Mouse (Mus musculus): ENCODE results near the gene Cplx1.
"Not testable (repeated sequence)": the region's sequence is repeated elsewhere in the genome, so short reads cannot be mapped to it uniquely, and the experiment has no call there.

Gene Cplx1

GRCm38 (mm10) chr5:108521016-108521415 is 28.8 kb downstream of the Cplx1 start:
- TF ChIP-seq POU5F1 (IDR thresholded peaks at IDR 0.05; ENCODE audit: borderline replicate concordance, low read length) (no peak), CTCF (conservative IDR thresholded peaks at IDR 0.05; ENCODE audit: low read length) (no peak), NANOG (IDR thresholded peaks at IDR 0.05; ENCODE audit: borderline replicate concordance, low read length) (no peak)
- Histone ChIP-seq H3K27me3 (ENCODE audit: insufficient read depth, low read length) (no peaks in the 10 kb centered on the region), H3K4me1 (replicated peaks; ENCODE audit: low read depth, low read length) (peaks cover 50% of the 10 kb centered on the region), H3K4me3 (replicated peaks; ENCODE audit: low read length) (no peak overlapping the region), H3K36me3 (ENCODE audit: insufficient read depth, low read length) (no peaks in the 10 kb centered on the region), H3K9me3 (ENCODE audit: low read length) (peaks cover 6% of the 10 kb centered on the region; the same call in 1 of the 2 replicates)

GRCm38 (mm10) chr5:108520153-108520552 is 29.7 kb downstream of the Cplx1 start:
- no peaks in the 10 kb centered on the region for H3K36me3 ChIP-seq (ENCODE audit: insufficient read depth, low read length)
- H3K4me3 ChIP-seq (replicated peaks; ENCODE audit: low read length), result peak overlapping the region; percentile 43
- TF ChIP-seq NANOG (IDR thresholded peaks at IDR 0.05; ENCODE audit: borderline replicate concordance, low read length), result no peak
- TF ChIP-seq POU5F1 (IDR thresholded peaks at IDR 0.05; ENCODE audit: borderline replicate concordance, low read length), result no peak
- no peak for TF ChIP-seq CTCF (conservative IDR thresholded peaks at IDR 0.05; ENCODE audit: low read length)

DNA sequence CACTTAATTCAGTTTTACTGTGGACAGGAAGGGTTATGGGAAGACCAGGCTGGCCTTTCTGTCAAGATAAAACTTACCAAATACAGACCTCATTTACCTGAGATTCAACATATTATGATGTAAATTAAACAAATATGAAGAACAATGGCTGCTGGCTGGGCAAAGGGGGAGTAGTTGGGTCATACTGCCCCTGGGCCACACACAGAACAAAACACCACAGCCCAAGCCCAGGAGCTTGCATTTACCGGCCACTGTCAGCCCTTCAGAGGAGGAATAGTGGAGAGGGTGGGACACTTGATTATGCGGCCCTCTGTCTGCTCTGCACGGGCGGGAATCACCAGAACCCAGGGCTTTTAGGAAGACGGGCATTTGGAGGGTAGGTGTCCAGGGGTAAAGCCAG is 30.9 kb downstream of the Cplx1 start:
- peak overlapping the region; percentile 43 for H3K4me3 ChIP-seq (replicated peaks; ENCODE audit: low read length)

More at GRCm38 (mm10) chr5:108520153-108520552, 29.7 kb downstream of the Cplx1 start:
- Histone ChIP-seq H3K27me3 (ENCODE audit: insufficient read depth, low read length) (no peaks in the 10 kb centered on the region), H3K4me1 (replicated peaks; ENCODE audit: low read depth, low read length) (peaks cover 58% of the 10 kb centered on the region), H3K9me3 (ENCODE audit: low read length) (peaks cover 6% of the 10 kb centered on the region; the same call in 1 of the 2 replicates)

GRCm38 (mm10) chr5:108518106-108518885 is 31.5 kb downstream of the Cplx1 start:
- H3K36me3 ChIP-seq (ENCODE audit: insufficient read depth, low read length), result no peaks in the 10 kb centered on the region
- H3K9me3 ChIP-seq (ENCODE audit: low read length), result peaks cover 6% of the 10 kb centered on the region; the same call in 1 of the 2 replicates
- peak overlapping the region; percentile 5; the same call in 1 of the 2 replicates for H3K4me3 ChIP-seq (replicated peaks; ENCODE audit: low read length)
- peaks cover 71% of the 10 kb centered on the region for H3K4me1 ChIP-seq (replicated peaks; ENCODE audit: low read depth, low read length)
- TF ChIP-seq POU5F1 (IDR thresholded peaks at IDR 0.05; ENCODE audit: borderline replicate concordance, low read length) (no peak), NANOG (IDR thresholded peaks at IDR 0.05; ENCODE audit: borderline replicate concordance, low read length) (no peak), CTCF (conservative IDR thresholded peaks at IDR 0.05; ENCODE audit: low read length) (no peak)
- H3K27me3 ChIP-seq (ENCODE audit: insufficient read depth, low read length), result no peaks in the 10 kb centered on the region

More for the DNA sequence above, 30.9 kb downstream of the Cplx1 start:
- H3K36me3 ChIP-seq (ENCODE audit: insufficient read depth, low read length), result no peaks in the 10 kb centered on the region
- H3K9me3 ChIP-seq (ENCODE audit: low read length), result peaks cover 6% of the 10 kb centered on the region; the same call in 1 of the 2 replicates
- H3K4me1 ChIP-seq (replicated peaks; ENCODE audit: low read depth, low read length), result peaks cover 67% of the 10 kb centered on the region
- no peaks in the 10 kb centered on the region for H3K27me3 ChIP-seq (ENCODE audit: insufficient read depth, low read length)
- TF ChIP-seq CTCF (conservative IDR thresholded peaks at IDR 0.05; ENCODE audit: low read length), result no peak
- no peak for TF ChIP-seq NANOG (IDR thresholded peaks at IDR 0.05; ENCODE audit: borderline replicate concordance, low read length)
- no peak for TF ChIP-seq POU5F1 (IDR thresholded peaks at IDR 0.05; ENCODE audit: borderline replicate concordance, low read length)

GRCm38 (mm10) chr5:108516655-108517054 is 33.2 kb downstream of the Cplx1 start:
- Histone ChIP-seq H3K27me3 (ENCODE audit: insufficient read depth, low read length) (no peaks in the 10 kb centered on the region), H3K4me1 (replicated peaks; ENCODE audit: low read depth, low read length) (peaks cover 71% of the 10 kb centered on the region), H3K9me3 (ENCODE audit: low read length) (no peaks in the 10 kb centered on the region), H3K36me3 (ENCODE audit: insufficient read depth, low read length) (no peaks in the 10 kb centered on the region), H3K4me3 (replicated peaks; ENCODE audit: low read length) (no peak overlapping the region; the same call in 1 of the 2 replicates)
- TF ChIP-seq NANOG (IDR thresholded peaks at IDR 0.05; ENCODE audit: borderline replicate concordance, low read length) (no peak), CTCF (conservative IDR thresholded peaks at IDR 0.05; ENCODE audit: low read length) (no peak), POU5F1 (IDR thresholded peaks at IDR 0.05; ENCODE audit: borderline replicate concordance, low read length) (no peak)

- Histone ChIP-seq H3K4me1 (replicated peaks; ENCODE audit: low read depth, low read length) (peaks cover 66% of the 10 kb centered on the region), H3K9me3 (ENCODE audit: low read length) (no peaks in the 10 kb centered on the region), H3K36me3 (ENCODE audit: insufficient read depth, low read length) (no peaks in the 10 kb centered on the region), H3K4me3 (replicated peaks; ENCODE audit: low read length) (no peak overlapping the region; the same call in 1 of the 2 replicates), H3K27me3 (ENCODE audit: insufficient read depth, low read length) (no peaks in the 10 kb centered on the region)
- TF ChIP-seq NANOG (IDR thresholded peaks at IDR 0.05; ENCODE audit: borderline replicate concordance, low read length) (no peak), POU5F1 (IDR thresholded peaks at IDR 0.05; ENCODE audit: borderline replicate concordance, low read length) (no peak), CTCF (conservative IDR thresholded peaks at IDR 0.05; ENCODE audit: low read length) (no peak)
Measured at GRCm38 (mm10) chr5:108515581-108516361, 34.1 kb downstream of the Cplx1 start.

- Histone ChIP-seq H3K27me3 (ENCODE audit: insufficient read depth, low read length) (no peaks in the 10 kb centered on the region), H3K4me3 (replicated peaks; ENCODE audit: low read length) (no peak overlapping the region; the same call in 1 of the 2 replicates), H3K4me1 (replicated peaks; ENCODE audit: low read depth, low read length) (peaks cover 7% of the 10 kb centered on the region), H3K36me3 (ENCODE audit: insufficient read depth, low read length) (peaks cover 74% of the 10 kb centered on the region), H3K9me3 (ENCODE audit: low read length) (no peaks in the 10 kb centered on the region)
- TF ChIP-seq NANOG (IDR thresholded peaks at IDR 0.05; ENCODE audit: borderline replicate concordance, low read length) (no peak), POU5F1 (IDR thresholded peaks at IDR 0.05; ENCODE audit: borderline replicate concordance, low read length) (no peak), CTCF (conservative IDR thresholded peaks at IDR 0.05; ENCODE audit: low read length) (no peak)
Measured at GRCm38 (mm10) chr5:108502286-108502685, 47.5 kb downstream of the Cplx1 start.

DNA sequence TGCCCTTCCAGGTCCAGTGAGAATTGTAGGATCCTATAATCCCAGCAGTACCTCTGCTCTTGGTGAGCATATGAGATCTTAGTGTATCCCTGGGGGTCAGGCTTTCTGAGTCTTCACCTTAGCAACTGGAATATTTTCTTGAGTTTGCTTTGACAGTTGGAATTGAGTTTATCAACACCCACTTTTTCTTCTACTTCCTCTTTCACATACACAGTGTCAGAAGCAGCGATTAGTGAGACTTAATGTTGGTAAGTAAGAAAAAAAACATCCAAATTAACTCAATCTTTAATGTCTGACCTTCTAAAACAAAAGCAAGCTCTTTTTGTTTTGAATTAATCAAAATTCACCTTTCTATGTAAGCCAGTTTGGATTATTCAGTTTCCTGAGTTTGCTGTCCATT is 48.3 kb downstream of the Cplx1 start:
- Histone ChIP-seq H3K36me3 (ENCODE audit: insufficient read depth, low read length) (peaks cover 80% of the 10 kb centered on the region), H3K27me3 (ENCODE audit: insufficient read depth, low read length) (no peaks in the 10 kb centered on the region)
- TF ChIP-seq NANOG (IDR thresholded peaks at IDR 0.05; ENCODE audit: borderline replicate concordance, low read length), result no peak
- TF ChIP-seq POU5F1 (IDR thresholded peaks at IDR 0.05; ENCODE audit: borderline replicate concordance, low read length), result no peak
- no peak for TF ChIP-seq CTCF (conservative IDR thresholded peaks at IDR 0.05; ENCODE audit: low read length)

DNA sequence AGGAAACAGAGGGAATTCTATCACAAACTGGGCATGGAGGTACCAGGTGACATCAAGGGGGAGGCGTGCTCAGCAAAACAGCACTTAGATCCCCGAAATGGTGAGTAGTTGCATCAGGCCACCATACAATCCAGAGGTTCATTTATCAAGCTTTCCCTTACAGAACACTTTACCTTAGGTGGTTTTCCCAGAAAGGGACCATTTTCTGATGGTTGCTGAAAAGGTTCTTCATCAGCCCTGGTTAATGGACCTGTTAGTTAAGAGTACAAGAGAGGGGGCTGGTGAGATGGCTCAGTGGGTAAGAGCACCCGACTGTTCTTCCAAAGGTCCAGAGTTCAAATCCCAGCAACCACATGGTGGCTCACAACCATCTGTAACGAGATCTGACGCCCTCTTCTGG is 63.7 kb downstream of the Cplx1 start:
- H3K4me1 ChIP-seq (replicated peaks; ENCODE audit: low read depth, low read length); H3K4me3 ChIP-seq (replicated peaks; ENCODE audit: low read length); H3K9me3 ChIP-seq (ENCODE audit: low read length); H3K27me3 ChIP-seq (ENCODE audit: insufficient read depth, low read length): not testable (repeated sequence)
- H3K36me3 ChIP-seq (ENCODE audit: insufficient read depth, low read length), result peaks cover 79% of the 10 kb centered on the region

More for the DNA sequence above, 48.3 kb downstream of the Cplx1 start:
- H3K4me1 ChIP-seq (replicated peaks; ENCODE audit: low read depth, low read length), result peaks cover 7% of the 10 kb centered on the region
- H3K9me3 ChIP-seq (ENCODE audit: low read length), result no peaks in the 10 kb centered on the region
- H3K4me3 ChIP-seq (replicated peaks; ENCODE audit: low read length), result no peak overlapping the region

Measured in E14TG2a.4 (cell line).